Mouse (Mus musculus) MEL (cell line): Measurements from ENCODE around the gene Mmab. TPM values are rescaled to one million over a fixed set of nuclear protein-coding genes. Genes with fewer than 3 reads are reported as not detected.

Experiments
- DNase-seq: peaks from one replicate; pipeline ENCODE4 v3.0.0; 2011; ENCODE audit warnings: low read depth, low spot score
- H3K27ac ChIP-seq: 2 replicates; pipeline ENCODE4 v1.5.1; 2012; ENCODE audit warnings: low read depth, mild to moderate bottlenecking, control low read depth, low read length, moderate library complexity; ENCODE audit not compliant: control insufficient read depth
- H3K27me3 ChIP-seq, 2 experiments: fragments of 150-350 bp in 1 of 2; sonication (generic) in 1 of 2; 2 replicates each; pipeline ENCODE4 v1.6.1; 2012; ENCODE audit warnings: low read length in 2 of 2, mild to moderate bottlenecking in 2 of 2, improper control_type of control experiment in 1 of 2, moderate library complexity in 1 of 2; ENCODE audit not compliant: insufficient read depth in 2 of 2, control insufficient read depth in 1 of 2
- H3K36me3 ChIP-seq, 2 experiments: 2 replicates each; pipeline ENCODE4 v1.6.1; 2012 to 2014; ENCODE audit warnings: low read length in 2 of 2, improper control_type of control experiment in 1 of 2, inconsistent platforms in 1 of 2, mild to moderate bottlenecking in 1 of 2; ENCODE audit not compliant: insufficient read depth in 2 of 2, control insufficient read depth in 1 of 2
- H3K4me1 ChIP-seq, 2 experiments: fragments of 150-350 bp in 1 of 2; sonication (generic) in 1 of 2; 2 replicates each; pipeline ENCODE4 v1.6.1; 2012; ENCODE audit warnings: low read length in 2 of 2, improper control_type of control experiment in 1 of 2, mild to moderate bottlenecking in 1 of 2; ENCODE audit not compliant: insufficient read depth in 2 of 2, control insufficient read depth in 1 of 2
- H3K4me3 ChIP-seq, 2 experiments: fragments of 150-350 bp in 1 of 2; sonication (generic) in 1 of 2; 2 replicates each; pipeline ENCODE4 v1.5.1; 2012; ENCODE audit warnings: low read depth in 2 of 2, low read length in 2 of 2, mild to moderate bottlenecking in 2 of 2, moderate library complexity in 2 of 2, control low read depth in 1 of 2, improper control_type of control experiment in 1 of 2; ENCODE audit not compliant: control insufficient read depth in 1 of 2, insufficient read depth in 1 of 2
- H3K79me2 ChIP-seq: 2 replicates; pipeline ENCODE4 v1.6.1; 2012; ENCODE audit warnings: mild to moderate bottlenecking, low read length, moderate library complexity; ENCODE audit not compliant: control insufficient read depth, poor library complexity, insufficient read depth
- H3K9ac ChIP-seq: 2 replicates; pipeline ENCODE4 v1.6.1; 2012; ENCODE audit warnings: low read depth, mild to moderate bottlenecking, control low read depth, low read length, moderate library complexity; ENCODE audit not compliant: control insufficient read depth, poor library complexity, severe bottlenecking
- H3K9me3 ChIP-seq: fragments of 150-350 bp; sonication (generic); replicated peaks from 2 replicates; pipeline ENCODE4 v1.6.1; 2012; ENCODE audit warnings: mild to moderate bottlenecking, low read length, improper control_type of control experiment, moderate library complexity; ENCODE audit not compliant: insufficient read depth
- CHD2 ChIP-seq: IDR thresholded peaks from 2 replicates; pipeline ENCODE4 v1.6.1; 2011; ENCODE audit warnings: low read length, improper control_type of control experiment
- CTCF ChIP-seq, 3 experiments: IDR thresholded peaks in 2 of 3; conservative IDR thresholded peaks in 1 of 3; 2 replicates each; pipeline ENCODE4 v1.5.1; 2011 to 2012; ENCODE audit warnings: low read length in 3 of 3, low read depth in 2 of 3, mild to moderate bottlenecking in 2 of 3, improper control_type of control experiment in 1 of 3, inconsistent platforms in 1 of 3, mixed read lengths in 1 of 3, moderate library complexity in 1 of 3; ENCODE audit not compliant: control insufficient read depth in 1 of 3, insufficient read depth in 1 of 3, poor library complexity in 1 of 3, severe bottlenecking in 1 of 3
- ETS1 ChIP-seq: IDR thresholded peaks from 2 replicates; pipeline ENCODE4 v1.6.1; 2012; ENCODE audit warnings: low read depth, mild to moderate bottlenecking, inconsistent platforms, low read length, improper control_type of control experiment, moderate library complexity
- GABPA ChIP-seq: IDR thresholded peaks from 2 replicates; pipeline ENCODE4 v1.6.1; 2012; ENCODE audit warnings: low read depth, mild to moderate bottlenecking, inconsistent platforms, low read length, improper control_type of control experiment, moderate library complexity
- GATA1 ChIP-seq: IDR thresholded peaks from 2 replicates; pipeline ENCODE4 v1.6.1; 2011; ENCODE audit warnings: low read depth, low read length, improper control_type of control experiment
- JUND ChIP-seq: IDR thresholded peaks from 2 replicates; pipeline ENCODE4 v1.6.1; 2011; ENCODE audit warnings: low read depth, mild to moderate bottlenecking, improper control_type of control experiment, low read length
- KAT2A ChIP-seq: conservative IDR thresholded peaks from 2 replicates; pipeline ENCODE4 v1.6.1; 2012; ENCODE audit warnings: low read depth, low read length, improper control_type of control experiment, inconsistent platforms
- MYB ChIP-seq: IDR thresholded peaks from 2 replicates; pipeline ENCODE4 v1.6.1; 2011; ENCODE audit warnings: mild to moderate bottlenecking, low read depth, low read length, improper control_type of control experiment
- NELFE ChIP-seq: IDR thresholded peaks from 2 replicates; pipeline ENCODE4 v1.6.1; 2011; ENCODE audit warnings: low read depth, low read length, improper control_type of control experiment
- POLR2AphosphoS2 ChIP-seq: IDR thresholded peaks from 2 replicates; pipeline ENCODE4 v1.6.1; 2011; ENCODE audit warnings: low read length, improper control_type of control experiment
- POLR2AphosphoS5 ChIP-seq: IDR thresholded peaks from 2 replicates; pipeline ENCODE4 v1.6.1; 2012; ENCODE audit warnings: low read depth, borderline replicate concordance, mild to moderate bottlenecking, inconsistent platforms, low read length, moderate library complexity, mixed read lengths
- RAD21 ChIP-seq: IDR thresholded peaks from 2 replicates; pipeline ENCODE4 v1.6.1; 2011; ENCODE audit warnings: mild to moderate bottlenecking, low read depth, low read length, improper control_type of control experiment
- SMC3 ChIP-seq: IDR thresholded peaks from 2 replicates; pipeline ENCODE4 v1.6.1; 2011; ENCODE audit warnings: low read depth, low read length, improper control_type of control experiment
- TAL1 ChIP-seq: IDR thresholded peaks from 2 replicates; pipeline ENCODE4 v1.6.1; 2012; ENCODE audit warnings: mild to moderate bottlenecking, inconsistent platforms, low read length, moderate library complexity, mixed read lengths
- TBP ChIP-seq: IDR thresholded peaks from 2 replicates; pipeline ENCODE4 v1.8.0; 2011; ENCODE audit warnings: low read depth, low read length, improper control_type of control experiment
- TCF12 ChIP-seq: IDR thresholded peaks from 2 replicates; pipeline ENCODE4 v1.6.1; 2014; ENCODE audit warnings: low read depth, mild to moderate bottlenecking, inconsistent platforms, low read length, improper control_type of control experiment, moderate library complexity
- UBTF ChIP-seq: IDR thresholded peaks from 2 replicates; pipeline ENCODE4 v1.6.1; 2012; ENCODE audit warnings: low read depth, mild to moderate bottlenecking, inconsistent platforms, low read length, improper control_type of control experiment, moderate library complexity, borderline replicate concordance; ENCODE audit not compliant: insufficient read depth
- USF1 ChIP-seq: IDR thresholded peaks from 2 replicates; pipeline ENCODE4 v1.6.1; 2014; ENCODE audit warnings: low read depth, mild to moderate bottlenecking, inconsistent platforms, low read length, improper control_type of control experiment, moderate library complexity
- polyA plus RNA-seq, 2 experiments: library from polyadenylated mRNA; stranded (reverse) in 1 of 2; unstranded in 1 of 2; fragments of >175 nt in 1 of 2; fragments of >200 nt in 1 of 2; gene quantifications; 2 replicates each; pipeline versions ENCODE4 v1.2.1 to v1.2.4; 2012; ENCODE audit warnings: low replicate concordance in 2 of 2, low read depth in 1 of 2; ENCODE audit not compliant: insufficient read length in 2 of 2, insufficient read depth in 1 of 2, missing spikeins in 1 of 2
- total RNA-seq: library from RNA; depleted of rRNA; stranded (reverse); fragments of 300-350 nt; gene quantifications from 2 replicates; pipeline ENCODE4 v1.2.3, GENCODE M21; 2012

Mmab gene
- total and polyA plus RNA-seq, 3 experiments, result 10.4 to 21.0 TPM; not detected in 1

DNA sequence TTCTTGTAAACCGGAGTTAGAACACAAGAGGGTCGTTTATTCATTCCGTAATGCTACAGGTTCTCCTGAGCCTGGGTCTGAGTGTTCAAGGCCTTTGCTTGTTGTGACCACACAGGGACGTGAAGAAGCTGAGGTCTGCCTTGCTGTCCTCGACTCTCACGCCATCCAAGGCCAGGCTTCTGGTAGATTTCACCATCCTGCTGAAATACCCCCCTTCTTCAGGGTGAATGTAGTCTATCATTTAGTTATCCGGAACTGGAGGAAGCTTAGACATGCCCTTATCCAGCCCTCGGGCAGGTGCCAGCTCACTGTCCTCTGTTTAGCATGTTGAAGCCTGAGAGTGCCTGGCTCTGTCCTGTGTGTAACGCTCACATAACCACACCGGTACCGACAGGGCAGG is 35.0 kb downstream of the Mmab start:
- Histone ChIP-seq H3K27me3 (no peaks in the 10 kb centered on the region), H3K9ac (no peak overlapping the region), H3K79me2 (no peaks in the 10 kb centered on the region), H3K36me3 (no peaks in the 10 kb centered on the region; a peak in 1 of 4 replicates), H3K4me1 (no peaks in the 10 kb centered on the region), H3K27ac (no peak overlapping the region), H3K9me3 (no peaks in the 10 kb centered on the region), H3K4me3 (no peak overlapping the region)
- no peak for DNase-seq
- no peak for TF ChIP-seq POLR2AphosphoS2
- TF ChIP-seq RAD21, result no peak
- TF ChIP-seq CHD2, result no peak

DNA sequence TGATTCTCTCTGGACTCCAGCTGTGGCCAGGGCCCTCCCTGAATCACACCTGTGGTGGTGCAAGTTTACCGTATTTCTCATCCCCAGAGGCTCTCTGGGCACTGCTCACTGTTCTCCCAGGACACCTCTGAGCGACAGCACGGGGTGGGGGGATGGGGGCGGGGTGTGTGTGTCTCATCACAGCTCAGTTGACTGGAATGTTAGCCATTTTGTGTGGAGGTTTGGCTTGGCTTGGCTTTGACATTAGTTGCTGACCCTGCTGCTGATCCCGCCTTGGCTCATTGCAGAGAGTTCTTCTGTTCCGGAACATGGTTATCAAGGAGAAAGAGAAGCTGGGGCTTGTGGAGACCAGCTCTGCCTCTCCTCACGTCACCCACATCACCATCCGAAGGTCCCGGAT is 36.0 kb downstream of the Mmab start:
- Histone ChIP-seq H3K36me3 (no peaks in the 10 kb centered on the region; a peak in 1 of 4 replicates), H3K4me3 (no peak overlapping the region), H3K9ac (no peak overlapping the region), H3K27ac (no peak overlapping the region), H3K79me2 (no peaks in the 10 kb centered on the region), H3K27me3 (no peaks in the 10 kb centered on the region), H3K4me1 (no peaks in the 10 kb centered on the region), H3K9me3 (no peaks in the 10 kb centered on the region)
- DNase-seq, result no peak
- TF ChIP-seq ETS1 (no peak), JUND (no peak), MYB (no peak), GATA1 (no peak), USF1 (no peak), NELFE (no peak), POLR2AphosphoS5 (no peak), CHD2 (no peak), CTCF (IDR thresholded peaks at IDR 0.05 in 2 of 3, conservative IDR thresholded peaks at IDR 0.05 in 1 of 3; ENCODE audit: control insufficient read depth in 1 of 3, insufficient read depth in 1 of 3, low read depth in 2 of 3, low read length in 3 of 3, poor library complexity in 1 of 3, severe bottlenecking in 1 of 3) (no peak), SMC3 (no peak), RAD21 (no peak)

DNA sequence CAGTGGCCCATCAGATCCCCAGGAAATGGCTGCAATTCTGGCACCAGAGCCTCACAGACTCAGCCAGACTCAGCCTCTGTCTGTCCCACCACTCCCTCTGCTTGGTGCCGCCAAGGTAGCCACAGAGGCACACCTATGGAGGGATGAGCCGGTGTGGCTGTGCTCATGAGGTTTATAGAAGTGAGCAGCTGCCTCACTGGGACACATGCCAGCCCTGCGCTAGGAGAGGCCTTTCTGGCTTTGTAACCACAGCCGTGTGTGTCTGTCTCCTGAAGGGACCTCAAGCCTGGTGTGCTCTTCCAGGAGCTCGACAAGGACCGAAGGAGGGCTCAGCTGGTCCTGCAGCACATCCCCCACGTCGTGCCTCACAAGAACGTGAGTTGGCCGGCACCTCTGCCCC is 36.6 kb downstream of the Mmab start:
- H3K36me3 ChIP-seq, result no peaks in the 10 kb centered on the region; a peak in 1 of 4 replicates
- no peak overlapping the region for H3K27ac ChIP-seq
- no peaks in the 10 kb centered on the region for H3K79me2 ChIP-seq
- H3K27me3 ChIP-seq, result no peaks in the 10 kb centered on the region
- no peak overlapping the region for H3K4me3 ChIP-seq
- TF ChIP-seq TAL1, result no peak
- TF ChIP-seq GABPA, result no peak
- no peak for TF ChIP-seq JUND
- no peak for TF ChIP-seq ETS1
- TF ChIP-seq KAT2A, result no peak
- no peak for TF ChIP-seq TCF12
- TF ChIP-seq UBTF, result no peak
- no peak for TF ChIP-seq TBP
- no peak overlapping the region for H3K9ac ChIP-seq
- no peaks in the 10 kb centered on the region for H3K9me3 ChIP-seq
- no peaks in the 10 kb centered on the region for H3K4me1 ChIP-seq
- no peak for DNase-seq
